Mouse (Mus musculus) testis, adult 2 months (tissue): ENCODE measurements at regions not wholly inside any gene's neighbourhood (a gene's known extent, or its start where the extent isn't known, plus 50 kb on each side); places are given as distances from the start of the nearest gene placed in this dataset.

Experiments used
- CTCF ChIP-seq: fragments of 200-500 bp; IDR thresholded peaks from 2 replicates; pipeline ENCODE4 v1.5.1; 2012; ENCODE audit warnings: low read depth, mild to moderate bottlenecking, inconsistent platforms, low read length, moderate library complexity; ENCODE audit not compliant: control insufficient read depth, insufficient read depth, insufficient replicate concordance
- POLR2A ChIP-seq: fragments of 200-500 bp; IDR thresholded peaks from 2 replicates; pipeline ENCODE4 v1.6.1; 2012; ENCODE audit warnings: low read depth, mild to moderate bottlenecking, inconsistent platforms, low read length, moderate library complexity; ENCODE audit not compliant: control insufficient read depth

- TF ChIP-seq CTCF (no peak), POLR2A (no peak)
Observed at GRCm38 (mm10) chr10:7328262-7328661, 116.2 kb upstream of the Cnksr3 start.
